Mouse (Mus musculus) naive thymus-derived CD4-positive, alpha-beta T cell, adult 2 months (primary cell): ENCODE measurements around the gene Efcab3.
"Not testable (repeated sequence)": the region's sequence is repeated elsewhere in the genome, so short reads cannot be mapped to it uniquely, and the experiment has no call there.

ENCODE experiments used
- DNase-seq: peaks from one replicate; pipeline ENCODE4 v3.0.0-alpha.2; 2011; ENCODE audit warnings: low read depth

The Efcab3 gene

GRCm38 (mm10) chr11:105063292-105063691 lies at the start of gene Efcab3:
Gene Efcab3 (plus strand): TSS chr11:105063592.
- DNase-seq, result no peak

GRCm38 (mm10) chr11:105021071-105021470 lies 42.3 kb upstream of the Efcab3 start:
- DNase-seq, result peak; percentile 15

GRCm38 (mm10) chr11:105028744-105029348 lies 34.5 kb upstream of the Efcab3 start:
- DNase-seq, result no peak

- DNase-seq, result no peak
Measured at GRCm38 (mm10) chr11:105029525-105029924, 33.9 kb upstream of the Efcab3 start.

DNA sequence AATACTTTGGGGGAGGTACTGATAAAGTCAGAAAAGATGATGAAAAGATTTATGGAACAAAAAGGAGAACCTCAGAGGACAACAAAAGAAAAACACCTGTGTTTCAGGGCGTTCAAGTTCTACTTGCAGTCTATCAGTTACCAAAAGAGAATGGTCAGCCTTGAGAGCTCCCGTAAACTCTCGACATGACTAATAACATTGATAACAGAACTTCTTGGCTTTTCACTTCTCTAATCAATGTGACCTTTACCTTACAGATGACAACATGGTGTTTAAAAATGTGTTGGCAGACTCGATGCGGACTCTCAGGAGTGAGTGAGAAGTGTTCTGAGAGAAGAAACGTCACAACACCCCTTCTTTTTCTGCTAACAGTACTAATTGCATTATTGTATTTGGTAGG lies 33.2 kb upstream of the Efcab3 start:
- no peak for DNase-seq

GRCm38 (mm10) chr11:105031103-105031502 lies 32.3 kb upstream of the Efcab3 start:
- no peak for DNase-seq

- DNase-seq, result no peak
Measured at GRCm38 (mm10) chr11:105035081-105035480, 28.3 kb upstream of the Efcab3 start.

GRCm38 (mm10) chr11:105112448-105112847 lies 49.1 kb downstream of the Efcab3 start:
- not testable (repeated sequence) for DNase-seq

GRCm38 (mm10) chr11:105117814-105118213 lies 54.4 kb downstream of the Efcab3 start:
- DNase-seq, result no peak

- no peak for DNase-seq
Measured at GRCm38 (mm10) chr11:105120551-105121061, 57.2 kb downstream of the Efcab3 start.

DNA sequence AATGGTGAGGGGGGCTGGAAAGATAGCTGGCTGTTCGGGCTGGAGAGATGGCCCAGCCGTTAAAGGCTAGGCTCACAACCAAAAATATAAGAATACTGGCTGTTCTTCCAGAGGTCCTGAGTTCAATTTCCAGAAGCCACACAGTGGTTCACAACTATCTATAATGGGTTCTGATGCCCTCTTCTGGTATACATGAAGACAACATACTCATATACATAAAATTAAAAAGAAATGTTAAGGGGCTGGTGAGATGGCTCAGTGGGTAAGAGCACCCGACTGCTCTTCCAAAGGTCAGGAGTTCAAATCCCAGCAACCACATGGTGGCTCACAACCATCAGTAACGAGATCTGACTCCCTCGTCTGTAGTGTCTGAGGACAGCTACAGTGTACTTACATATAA lies 58.4 kb downstream of the Efcab3 start:
- not testable (repeated sequence) for DNase-seq

DNA sequence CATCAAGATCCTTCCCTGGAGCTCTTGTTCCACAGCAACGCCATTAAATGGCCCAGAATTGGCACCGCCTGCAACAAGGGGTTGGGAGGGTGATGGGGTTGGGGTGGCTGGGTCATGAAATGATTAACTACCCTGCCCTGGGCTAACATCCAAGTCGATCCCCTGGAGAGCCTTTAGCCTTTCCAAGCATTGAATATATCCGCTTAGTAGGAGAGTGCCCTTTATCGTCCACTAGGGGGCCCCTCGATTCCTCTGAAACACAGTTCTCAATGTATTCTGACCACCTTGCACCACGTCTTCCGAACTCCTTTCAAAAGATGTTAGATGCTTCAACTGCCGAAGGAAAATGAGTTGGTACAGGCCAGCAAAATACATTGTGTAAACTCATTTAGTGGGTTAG lies 60.6 kb downstream of the Efcab3 start:
- DNase-seq, result peak; percentile 69

GRCm38 (mm10) chr11:105125735-105126519 lies 62.5 kb downstream of the Efcab3 start, which contains the start of gene Mettl2:
Gene Mettl2 (plus strand): TSS chr11:105126425.
- DNase-seq, result peak; percentile 86

GRCm38 (mm10) chr11:105126520-105127029 lies 63.2 kb downstream of the Efcab3 start:
- no peak for DNase-seq

DNA sequence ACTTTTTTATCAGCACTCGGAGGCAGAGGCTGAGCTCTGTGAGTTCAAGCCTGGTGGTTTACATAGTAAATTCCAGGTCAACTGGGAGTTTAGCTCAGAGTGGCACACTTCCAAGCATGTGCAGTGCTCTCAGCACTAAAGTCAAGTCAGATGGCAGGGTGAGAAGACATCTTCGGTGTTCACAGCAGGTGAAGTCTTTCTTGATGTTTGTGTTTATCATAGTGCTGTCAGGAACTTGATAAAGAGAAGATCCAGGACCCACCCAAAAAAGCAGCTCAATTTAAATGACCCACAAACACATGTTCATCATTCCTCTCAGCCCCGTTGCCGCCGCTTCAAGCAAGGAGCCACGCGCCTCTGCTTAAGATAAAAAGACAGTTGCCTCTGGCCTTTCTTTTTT lies 72.3 kb downstream of the Efcab3 start:
- no peak for DNase-seq

- DNase-seq, result not testable (repeated sequence)
Measured at GRCm38 (mm10) chr11:105137255-105137654, 73.9 kb downstream of the Efcab3 start.

GRCm38 (mm10) chr11:105140512-105140911 lies 77.1 kb downstream of the Efcab3 start:
- not testable (repeated sequence) for DNase-seq

DNA sequence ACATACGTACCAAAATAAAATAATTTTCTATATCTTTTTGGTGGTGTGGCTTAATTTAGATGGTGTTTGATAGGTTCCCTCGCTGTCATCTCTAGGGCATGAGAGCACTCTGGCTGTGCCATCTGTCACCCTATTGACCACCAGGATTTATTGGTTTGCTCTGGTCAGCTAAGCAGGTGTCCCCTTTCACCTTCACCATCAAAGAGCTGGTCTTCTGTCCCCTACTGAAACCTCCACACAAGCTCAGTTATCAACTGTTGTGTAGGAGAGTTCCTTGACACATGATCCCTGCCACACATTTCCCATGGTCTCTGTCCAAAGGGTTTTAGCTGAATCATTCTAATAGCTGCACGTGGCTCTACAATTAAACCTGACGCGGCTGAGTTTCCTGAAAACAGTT lies 77.7 kb downstream of the Efcab3 start:
- no peak for DNase-seq

DNA sequence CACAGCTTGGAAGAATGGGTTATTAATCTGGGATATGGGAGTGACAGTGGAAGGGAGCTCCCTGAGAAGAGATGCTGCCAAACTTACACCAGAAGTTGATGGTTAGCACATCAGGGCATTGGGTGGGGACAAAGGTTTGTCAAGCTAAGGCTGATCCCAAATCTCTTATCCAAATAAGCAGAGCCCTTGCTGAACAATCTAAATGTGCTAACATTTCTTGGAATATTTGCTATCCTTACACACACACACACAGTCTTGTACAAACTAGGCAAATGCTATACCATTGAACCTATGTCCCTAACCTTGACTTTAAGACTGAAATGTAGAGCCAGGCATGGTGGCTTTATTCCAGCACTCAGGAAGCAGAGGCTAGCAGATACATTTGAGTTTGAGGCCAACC lies 80.2 kb downstream of the Efcab3 start:
- DNase-seq, result no peak

DNA sequence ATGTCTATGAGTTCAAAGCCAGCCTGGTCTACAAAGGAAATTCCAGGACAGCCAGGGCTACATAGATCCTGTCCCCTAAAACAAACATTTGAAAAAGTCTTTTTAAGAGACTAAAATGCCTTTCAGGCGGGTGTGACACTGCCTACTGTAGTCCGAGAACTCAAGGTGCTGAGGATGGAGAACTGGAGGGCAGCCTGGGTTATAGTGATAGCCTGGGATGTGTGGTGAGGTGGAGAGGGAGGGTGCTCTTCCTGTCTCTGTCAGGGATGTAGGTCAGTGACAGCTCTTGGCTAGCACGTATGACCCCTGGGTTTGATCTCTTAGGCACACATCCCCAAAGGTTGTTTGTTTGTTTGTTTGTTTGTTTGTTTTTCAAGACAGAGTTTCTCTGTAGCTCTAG lies 80.7 kb downstream of the Efcab3 start:
- no peak for DNase-seq

DNA sequence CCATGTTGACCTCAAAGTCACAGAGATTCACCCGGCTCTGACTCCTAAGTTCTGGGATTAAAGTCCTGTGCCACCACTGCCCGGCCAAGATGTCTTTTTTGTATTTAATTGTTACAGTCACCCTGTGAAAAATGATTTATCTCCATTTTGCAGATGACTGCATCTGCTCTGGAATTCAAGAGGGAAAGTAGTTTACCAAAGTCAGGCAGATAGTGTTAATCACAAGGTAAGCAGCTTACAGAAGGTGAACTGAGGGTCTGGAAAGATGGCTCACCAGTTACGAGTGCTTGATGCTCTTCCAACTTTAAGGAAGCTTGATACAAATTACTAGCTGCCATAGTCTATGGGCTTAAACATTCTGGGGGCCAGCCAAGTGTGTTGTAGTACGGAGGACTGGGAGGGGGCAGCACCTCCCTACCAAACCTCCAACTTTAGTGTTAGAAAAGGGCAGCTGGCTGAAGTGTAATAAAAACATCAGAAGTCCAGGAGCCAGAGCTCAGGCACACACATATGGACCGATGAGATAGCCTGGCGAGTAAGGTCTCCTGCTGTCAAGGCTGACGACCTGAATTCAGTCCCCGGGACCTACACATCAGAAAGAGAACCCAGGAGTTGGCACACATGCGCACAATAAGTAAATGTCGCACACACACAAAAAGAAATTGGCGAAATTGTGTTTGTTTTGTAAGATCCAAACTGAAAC lies 81.3 kb downstream of the Efcab3 start:
- no peak for DNase-seq

DNA sequence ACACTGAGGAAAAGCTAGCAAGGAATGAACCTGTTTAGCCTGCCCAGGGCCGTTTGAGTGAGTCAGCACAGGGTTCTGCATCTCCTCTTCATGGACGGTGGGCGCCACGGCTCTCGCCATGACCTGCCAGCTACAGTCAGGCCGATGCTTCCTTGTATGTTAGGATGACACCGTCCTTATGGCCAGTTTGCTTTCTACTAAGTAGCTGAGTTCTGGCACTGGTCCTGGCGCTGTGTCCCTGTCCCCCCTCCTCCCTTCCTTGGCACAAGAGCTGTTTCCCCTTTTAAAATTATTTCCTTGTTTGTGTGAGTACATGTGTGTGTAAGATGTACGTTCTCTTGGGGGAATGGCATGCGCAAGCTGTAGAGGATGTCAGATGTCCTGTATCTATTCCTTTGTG lies 81.8 kb downstream of the Efcab3 start:
- no peak for DNase-seq
